Mouse (Mus musculus) skeletal muscle tissue, adult 2 months (tissue): ENCODE results near the gene Inafm2.

Experiments used
- DNase-seq: peaks from one replicate; pipeline ENCODE4 v3.0.0-alpha.2; 2012; ENCODE audit warnings: low read depth, low spot score

The Inafm2 gene

DNA sequence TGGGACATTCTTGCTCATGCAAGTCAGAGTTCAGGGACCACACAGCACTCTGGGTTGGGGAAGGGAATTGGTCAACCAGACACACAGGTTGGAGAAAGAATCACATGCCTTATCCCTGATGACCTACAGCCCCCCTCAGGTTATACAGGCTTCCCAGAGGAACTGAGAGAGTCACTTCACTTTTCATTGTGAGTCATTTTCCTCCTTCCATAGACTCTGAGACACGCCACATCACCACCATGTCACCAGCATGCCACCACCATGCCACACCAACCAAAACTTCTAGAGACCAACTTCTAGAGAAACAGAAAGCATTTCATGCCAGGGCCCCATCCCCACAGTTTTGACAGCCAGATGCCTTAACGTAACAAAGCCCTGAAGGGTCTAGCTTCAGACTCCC, 18.7 kb upstream of the Inafm2 start:
- DNase-seq: no peak

DNA sequence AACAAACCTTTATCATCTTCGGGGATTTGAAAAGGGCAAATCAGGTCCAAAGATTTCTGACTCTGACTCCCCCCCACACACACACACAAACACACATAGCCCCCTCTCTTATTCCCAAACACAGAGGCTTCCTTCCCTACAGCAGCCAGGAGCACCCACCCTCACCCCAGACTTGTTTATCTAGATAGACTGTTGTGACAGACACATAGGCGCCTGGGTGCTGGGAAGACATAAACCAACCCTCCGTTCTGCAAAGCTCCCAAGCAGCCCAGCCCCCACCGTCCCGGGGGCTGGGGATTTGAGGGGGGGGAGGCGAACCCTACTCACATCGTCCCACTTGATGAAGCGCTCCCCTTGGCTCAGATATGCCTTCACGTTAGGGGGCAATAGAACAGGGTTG, 17.6 kb upstream of the Inafm2 start:
- no peak for DNase-seq

DNA sequence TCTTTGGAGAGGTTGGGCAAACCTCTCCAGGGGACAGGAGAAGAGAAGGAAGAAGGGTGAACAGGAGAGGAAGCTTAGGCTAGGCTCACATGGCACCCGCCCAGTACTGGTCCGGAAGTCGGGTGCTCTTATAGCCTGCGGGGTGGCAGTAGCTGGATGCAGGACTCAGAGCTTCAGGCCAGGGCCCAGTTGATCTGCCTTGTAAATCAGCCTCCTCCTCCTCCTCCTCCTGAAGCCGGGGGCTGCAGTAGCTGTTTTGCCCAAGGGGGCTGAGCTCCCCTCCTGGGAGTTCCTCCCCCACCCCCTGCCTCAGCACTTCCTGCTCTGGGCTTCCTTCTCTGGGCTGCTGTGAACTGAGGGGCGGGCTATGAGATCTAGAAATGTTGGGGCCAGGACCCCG, 17.2 kb upstream of the Inafm2 start, which contains the start of gene Plcb2:
Gene Plcb2 (minus strand): TSS at position 102 of the 400 bp plus-strand sequence.
- no peak for DNase-seq

DNA sequence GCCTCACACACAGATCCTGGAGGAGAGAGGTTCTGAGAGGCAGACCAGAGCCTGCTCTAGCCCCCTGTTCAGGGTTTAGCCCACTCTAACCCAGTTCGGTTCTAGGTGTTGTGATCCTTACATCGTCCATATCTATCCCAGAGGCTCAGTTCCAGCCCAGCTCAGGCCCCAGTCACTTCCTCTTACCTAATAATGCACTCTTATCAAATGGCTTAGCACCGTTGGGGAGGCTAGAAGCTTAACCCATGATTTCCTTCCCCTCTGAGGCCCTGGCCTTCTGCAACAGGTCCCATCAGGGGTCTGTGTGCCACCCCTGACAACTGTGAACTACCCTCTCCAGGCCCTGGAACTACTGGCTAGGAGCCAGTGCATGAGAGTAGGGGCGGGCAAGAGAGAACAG, 16.4 kb upstream of the Inafm2 start:
- DNase-seq: no peak

DNA sequence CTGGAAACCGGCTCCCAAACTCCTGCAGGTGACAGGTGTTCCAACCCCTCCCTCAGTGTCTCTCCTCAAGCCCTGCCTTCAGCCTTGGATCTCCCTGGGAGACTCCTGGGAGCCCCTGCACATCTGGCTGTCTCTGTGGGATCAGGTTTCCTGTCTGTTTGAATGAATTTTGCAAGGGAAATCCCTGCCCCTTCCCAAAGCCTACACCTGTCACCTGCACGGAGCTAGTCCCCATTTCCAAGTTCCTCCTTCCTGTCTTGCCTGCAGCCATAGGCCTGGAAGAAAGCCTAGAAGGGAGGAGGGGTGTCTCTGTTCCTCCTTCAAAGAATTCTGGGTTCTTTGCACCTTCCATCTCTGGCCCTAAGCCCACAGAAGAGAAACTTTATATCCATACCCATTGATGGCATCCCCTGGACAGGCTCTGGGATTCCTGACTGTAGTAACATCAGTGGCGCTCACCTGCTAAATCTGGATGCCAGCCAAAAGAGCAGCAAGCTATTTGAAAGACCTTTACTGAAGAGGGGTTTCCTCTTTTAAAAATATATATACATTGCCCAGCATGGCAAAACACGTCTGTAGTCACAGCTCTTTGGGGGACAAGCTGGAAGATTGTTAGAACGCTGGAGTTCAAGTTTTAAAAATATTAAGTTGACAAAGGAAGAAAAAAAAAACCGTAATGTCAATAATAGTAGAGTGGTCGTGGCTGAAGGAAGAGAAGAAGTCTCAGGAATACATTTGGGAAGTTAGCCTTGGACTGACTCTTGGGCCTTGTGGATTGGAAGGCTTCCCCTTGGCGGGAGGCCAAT, 15.5 kb upstream of the Inafm2 start:
- DNase-seq: no peak

DNA sequence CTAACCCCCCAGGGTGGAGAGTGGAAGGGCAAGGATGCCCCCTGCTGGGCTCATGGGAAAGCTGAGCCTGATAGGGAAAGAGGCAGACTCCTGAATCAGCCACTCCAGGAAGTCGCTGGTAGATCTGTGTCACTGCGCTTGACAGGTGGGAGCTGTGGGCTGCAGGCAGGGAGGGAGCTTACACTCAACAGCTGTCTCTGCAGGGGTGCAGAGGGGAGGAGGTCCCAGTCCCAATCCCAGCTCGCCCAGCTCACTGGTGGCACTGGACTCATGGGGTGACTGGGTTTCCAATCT, 15.0 kb upstream of the Inafm2 start:
- DNase-seq: peak; percentile 60

DNA sequence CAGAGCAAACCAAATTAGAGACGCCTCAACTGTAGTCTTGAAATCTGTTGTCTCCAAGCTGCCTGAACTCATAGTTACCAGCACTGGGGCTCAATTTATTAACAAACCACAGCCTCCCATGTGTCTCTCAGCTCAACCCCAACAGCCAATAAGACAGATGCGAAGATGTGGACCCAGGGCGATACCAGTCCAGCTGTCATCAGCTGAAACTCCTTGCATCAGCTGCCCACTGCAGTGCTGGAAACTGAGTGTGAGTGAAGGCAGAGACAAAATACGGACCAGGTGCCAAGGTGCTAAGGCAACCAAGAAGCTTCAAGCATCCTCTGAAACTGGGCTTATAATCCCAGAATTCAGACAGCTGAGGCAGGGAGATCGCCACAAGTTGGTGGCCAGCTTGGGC, 13.6 kb upstream of the Inafm2 start:
- DNase-seq: no peak

DNA sequence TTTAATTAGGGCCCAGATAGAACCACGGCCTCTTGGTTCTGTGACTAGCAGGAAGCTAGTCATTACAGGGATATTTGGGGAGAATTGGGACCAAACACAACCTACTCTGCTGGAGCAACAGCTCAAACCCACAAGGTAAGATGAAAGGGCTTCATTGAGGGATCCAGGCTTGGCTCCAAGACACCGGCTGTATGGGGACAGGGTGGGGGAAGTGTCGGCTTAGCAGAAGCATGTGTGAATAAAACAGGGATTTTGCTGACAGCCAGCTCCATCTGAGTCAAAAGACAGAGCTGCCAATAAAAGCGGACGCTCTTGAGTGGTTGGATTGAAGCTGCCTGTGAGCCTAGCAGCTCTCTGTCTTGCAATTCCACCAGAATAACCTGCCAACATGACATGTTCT, 12.2 kb upstream of the Inafm2 start:
- DNase-seq: no peak

DNA sequence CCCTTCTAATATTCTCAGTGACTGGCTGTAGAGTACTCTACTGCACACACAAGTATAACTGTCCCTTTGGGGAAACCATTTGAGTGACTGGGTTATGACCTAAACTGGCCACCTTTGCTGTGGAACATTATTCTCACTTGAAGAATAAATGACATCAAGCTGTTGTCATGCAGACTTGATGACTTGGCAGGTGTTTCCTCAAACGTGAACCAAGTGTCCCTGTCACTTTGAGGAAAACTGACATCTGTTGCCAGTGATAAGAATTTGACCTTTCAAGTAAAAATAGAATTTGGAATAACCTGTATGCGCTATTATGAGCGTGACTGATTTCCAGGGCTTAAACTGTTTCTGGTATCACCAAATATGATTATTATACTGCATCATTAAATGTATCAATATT, 5.2 kb upstream of the Inafm2 start:
- DNase-seq: no peak

DNA sequence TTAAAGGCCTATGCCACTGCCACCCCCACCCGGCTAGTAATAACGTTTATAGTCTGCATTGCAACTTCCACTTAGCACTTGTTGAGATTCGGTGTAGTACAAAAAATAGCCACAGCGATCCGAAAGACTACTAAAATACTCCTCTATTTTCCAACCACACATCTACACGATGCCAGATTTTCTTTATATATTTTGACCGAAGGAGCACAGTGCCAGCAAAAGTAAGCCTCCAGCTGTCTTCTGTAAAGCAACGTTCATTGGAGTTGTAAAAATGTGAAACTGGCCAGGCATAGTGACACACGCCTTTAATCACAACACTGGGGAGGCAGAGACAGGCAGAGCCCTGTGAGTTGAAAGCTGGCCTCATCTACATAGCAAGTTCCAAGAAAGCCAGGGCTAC, 4.4 kb upstream of the Inafm2 start:
- DNase-seq: no peak

DNA sequence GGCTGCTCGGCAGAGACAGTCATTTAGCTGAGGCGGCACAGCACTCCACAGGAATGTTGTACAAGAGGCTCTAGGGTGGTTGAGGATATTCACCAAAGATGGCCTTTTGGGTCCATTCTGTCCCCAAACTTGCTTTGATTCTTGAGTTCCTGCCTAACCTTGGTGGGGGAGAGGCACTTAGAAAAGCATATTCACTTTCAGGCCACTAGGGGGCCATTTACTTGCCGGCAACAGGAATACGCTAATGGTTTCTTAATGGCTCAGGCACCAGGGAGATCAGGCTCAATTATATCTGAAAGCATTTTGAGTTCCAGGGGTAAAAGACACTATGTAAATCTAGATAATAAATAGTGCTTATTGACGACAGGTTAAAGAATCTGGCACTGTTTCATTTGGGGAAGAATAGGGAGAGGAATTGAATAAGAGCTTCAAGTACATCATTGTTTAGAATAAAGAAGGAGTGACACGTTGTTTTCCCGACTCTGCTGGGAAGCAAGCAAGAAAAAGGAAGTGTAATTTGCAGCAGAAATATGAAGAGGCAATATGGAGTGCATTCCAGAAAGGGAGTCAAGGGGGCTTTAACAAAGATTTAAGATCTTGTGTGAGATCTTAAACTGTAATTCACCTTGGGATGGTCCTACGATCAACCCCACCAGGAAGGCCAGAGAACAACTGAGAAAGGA, 2.2 kb upstream of the Inafm2 start:
- peak; percentile 53 for DNase-seq

DNA sequence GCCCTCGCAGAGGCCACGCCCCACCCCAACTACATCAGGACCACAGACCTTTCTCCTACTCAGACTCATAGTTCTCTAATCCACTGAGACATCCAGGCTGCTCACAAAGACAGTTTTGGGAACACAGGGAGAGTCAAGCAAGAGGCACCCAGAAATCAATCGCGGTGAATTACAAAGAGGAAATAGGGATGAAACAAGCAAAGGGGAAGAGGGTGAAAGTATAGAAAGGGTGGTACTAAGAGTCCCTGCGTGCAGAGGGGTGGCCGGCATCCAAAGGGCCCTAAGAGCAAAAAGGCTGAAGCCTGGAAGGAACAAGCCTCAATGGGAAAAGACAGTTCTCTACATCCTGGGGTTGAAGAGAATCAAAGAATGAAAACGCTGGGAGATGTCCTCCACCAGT, 937 bp upstream of the Inafm2 start:
- DNase-seq: no peak

DNA sequence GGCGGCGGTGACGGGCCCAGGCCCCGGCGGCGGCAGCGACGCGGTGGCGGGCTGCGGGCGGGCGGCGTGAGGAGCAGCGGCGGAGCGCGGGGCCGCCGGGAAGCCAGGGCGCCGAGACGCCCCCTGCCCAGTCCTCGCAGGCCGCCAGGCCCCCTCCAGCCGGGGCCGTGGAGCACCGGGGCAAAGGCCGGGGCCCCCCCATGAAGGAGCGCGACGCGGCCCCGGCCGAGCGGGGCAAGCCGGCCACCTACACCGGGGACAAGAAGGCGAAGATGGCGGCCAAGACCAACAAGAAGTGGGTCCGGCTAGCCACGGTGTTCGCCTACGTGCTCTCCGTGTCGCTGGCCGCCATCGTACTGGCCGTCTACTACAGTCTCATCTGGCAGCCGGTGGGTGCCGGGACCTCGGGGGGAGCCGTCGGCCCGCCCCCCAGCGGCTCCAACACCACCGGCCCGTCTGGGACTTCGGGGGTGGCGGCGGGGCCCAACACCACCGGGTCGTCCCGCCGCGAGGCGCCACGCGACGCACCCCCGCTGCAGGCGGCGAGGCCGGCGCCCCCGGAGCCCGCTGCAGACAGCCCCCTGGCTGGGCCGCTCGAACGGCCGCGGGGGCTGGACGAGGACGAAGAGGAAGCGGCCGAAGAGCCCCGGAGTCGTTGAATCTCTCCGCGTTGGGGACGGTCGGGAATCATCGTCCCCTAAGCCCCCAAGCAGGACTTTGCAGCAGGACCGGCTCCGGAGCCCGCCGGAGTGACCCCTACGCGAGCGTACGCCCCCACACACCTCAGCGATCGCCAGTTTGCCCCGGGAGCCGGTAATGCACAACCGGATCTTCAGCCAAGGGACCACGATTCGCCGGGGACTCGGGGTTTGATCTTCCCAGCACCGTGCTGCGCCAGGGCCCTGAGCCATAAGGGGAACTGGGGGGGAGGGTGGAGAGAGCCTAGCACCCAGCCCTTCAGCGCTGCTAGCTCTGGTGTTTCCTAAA, 650 bp downstream of the Inafm2 start:
- DNase-seq: no peak

DNA sequence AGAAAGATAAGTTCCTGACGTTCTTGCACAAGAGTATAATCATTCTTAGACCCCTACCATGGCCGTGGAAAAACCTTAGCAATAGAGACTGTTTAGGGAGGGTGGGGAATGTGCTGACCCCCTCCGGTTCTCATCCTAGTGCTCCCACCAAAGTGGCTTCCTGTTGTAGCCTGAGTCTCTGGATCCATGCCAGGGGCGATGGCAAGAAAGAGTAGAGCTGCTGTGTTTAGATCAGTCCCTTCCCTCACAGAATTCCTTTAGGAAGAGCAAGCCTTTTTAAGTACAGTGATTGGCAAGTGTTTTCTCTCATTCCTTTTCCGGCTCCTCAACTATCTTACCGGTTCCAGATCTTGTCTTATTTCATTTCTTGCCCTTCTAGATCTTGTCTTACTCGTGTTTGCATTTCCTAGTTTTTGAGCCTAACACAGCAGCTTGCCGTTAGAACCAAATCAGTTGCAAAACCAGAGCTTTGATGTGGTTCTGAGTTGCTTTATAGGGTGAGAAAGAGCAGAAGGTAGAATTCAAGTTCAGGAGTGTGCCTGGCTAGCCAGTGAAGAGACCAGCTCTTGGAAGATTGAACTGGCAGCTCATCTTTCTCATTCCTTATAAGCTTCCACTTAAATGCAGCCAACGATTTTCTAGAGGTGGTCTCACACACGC, 1.9 kb downstream of the Inafm2 start:
- DNase-seq: no peak

DNA sequence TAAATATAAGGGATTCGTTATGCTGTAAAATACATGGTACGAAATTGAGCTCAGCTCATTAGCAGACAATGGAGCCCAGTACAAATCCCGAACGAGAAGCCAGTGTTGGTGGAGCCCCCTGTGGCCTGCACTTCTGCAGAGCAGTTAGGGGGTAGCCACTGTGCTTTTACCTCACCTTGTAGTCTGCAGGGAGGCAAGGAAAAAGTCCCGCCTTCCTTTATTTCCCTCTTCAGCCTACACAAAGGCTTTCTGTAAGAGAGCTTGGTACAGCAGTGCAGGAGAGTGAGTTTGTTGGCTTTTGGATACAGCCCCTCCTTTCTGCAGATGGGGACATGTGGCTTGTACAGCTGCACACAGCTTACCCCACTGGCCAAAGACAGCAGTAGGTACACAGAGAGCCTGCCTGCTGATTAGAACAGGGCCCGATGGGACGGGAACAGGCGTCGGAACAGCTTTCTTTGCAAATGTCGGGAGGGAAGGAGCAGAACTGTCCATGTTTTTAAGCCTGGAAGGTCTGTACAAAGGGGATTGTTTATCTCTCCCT, 3.9 kb downstream of the Inafm2 start:
- DNase-seq: no peak

DNA sequence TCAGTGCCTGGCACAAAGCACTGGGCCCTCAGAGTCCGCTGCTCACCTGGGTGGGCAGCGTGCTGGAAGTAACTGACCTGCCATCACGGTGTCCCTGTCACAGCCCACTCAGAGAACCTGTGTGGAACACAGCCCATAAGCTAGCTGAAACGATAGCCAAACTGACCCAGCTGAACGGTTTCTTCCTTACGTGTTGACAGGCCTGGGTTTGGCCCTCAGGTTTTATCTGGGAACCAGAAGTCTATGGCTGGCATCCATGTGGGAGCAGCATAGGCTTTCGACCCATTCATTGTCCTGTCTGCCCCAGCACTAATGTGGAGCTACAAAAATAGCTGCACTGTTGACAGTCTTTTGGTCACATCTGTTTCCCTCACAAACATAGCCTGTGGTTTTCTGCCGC, 4.9 kb downstream of the Inafm2 start:
- no peak for DNase-seq

DNA sequence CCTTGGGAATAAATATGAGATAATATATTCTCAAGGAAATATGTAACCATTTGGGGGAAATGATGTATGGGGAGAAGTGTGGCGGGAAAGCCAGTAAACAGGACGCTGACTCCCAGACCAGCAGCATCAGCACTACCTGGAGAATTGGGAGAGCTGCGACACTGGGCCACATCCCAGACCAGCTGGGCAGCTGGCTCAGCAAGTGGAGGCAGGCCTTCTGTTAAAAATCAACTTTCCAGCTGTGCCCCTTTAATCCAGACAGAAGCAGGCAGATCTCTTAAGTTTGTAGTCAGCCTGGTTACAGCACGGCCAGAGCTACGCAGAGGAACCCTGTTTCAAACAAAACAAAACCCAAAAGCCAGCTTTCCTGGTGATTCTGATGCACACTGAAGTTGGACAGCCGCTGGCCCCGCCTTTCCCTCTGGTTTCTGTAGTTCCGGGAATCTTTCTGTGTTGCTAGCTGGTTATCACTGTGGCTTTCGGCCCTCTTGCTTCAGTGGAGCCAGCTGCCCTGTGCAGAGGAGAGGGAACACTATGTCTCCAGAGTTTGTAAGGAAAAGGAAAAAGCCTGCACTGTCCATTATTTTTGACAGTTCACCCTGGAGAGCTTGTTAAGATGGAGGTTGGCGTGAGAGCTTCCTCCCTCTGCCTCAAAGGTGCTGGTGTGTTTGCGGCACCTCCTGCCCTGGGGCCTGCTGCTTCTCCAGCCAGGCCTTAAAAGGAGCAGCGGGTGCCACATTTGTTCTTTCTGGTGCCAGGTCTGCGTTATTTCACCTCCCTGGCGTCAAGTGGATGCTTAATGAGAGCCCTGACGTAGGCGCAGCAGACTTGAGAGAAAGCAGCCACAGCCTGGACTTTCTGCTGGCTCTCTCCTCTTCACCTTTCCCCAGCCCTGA, 6.6 kb downstream of the Inafm2 start:
- DNase-seq: no peak

DNA sequence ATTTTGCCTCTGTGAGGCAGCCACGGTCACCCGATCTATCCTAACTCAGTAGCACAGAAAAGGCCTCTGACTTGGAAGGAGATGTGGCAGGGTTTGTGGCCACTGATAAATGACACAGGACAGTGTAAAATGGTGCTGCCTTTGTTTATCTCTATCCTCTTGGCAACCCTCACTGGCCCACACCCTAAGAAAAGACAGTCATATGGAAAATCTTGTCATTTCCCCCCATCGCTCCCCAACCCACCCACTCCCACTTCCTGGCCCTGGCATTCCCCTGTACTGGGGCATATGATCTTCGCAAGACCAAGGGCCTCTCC, 7.2 kb downstream of the Inafm2 start:
- no peak for DNase-seq

DNA sequence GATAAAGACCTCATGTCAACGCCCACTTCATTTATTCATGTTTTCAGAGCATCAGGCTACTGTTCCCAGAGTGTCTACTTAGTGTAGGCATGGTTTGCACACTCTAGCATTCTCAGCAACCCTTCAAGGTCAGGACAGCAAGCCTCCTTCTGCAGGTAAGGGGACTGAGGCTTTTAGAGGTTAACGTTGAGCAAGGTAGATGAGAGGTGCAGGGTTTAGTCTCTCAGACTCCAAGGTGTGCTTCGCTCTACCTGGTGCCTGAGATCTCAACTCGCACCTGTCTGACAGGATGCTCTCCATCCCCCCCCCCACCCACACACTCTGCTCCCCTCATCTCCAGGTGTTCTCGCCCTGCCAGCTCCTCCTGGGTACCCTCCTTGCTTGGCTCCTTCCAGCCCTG, 8.6 kb downstream of the Inafm2 start:
- DNase-seq: no peak

DNA sequence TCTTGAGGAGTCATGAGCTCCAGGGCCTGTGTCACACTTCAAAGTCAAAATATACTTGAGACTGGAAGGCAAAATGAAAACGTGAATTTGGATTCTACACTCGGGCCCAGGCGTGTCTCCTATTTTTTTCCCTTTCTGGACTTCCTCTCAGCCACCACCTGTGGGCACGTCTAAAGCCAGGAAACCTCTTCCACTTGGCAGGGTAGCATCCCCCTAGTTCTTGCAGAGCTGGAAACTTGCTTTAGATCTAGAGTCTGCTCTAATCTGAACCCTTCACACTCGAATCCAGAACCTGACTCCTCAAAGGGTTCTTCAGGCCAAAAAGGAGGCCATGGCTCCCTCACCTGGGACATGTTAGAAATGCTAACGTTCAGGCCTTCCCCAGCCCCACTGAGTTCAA, 9.8 kb downstream of the Inafm2 start:
- DNase-seq: no peak

DNA sequence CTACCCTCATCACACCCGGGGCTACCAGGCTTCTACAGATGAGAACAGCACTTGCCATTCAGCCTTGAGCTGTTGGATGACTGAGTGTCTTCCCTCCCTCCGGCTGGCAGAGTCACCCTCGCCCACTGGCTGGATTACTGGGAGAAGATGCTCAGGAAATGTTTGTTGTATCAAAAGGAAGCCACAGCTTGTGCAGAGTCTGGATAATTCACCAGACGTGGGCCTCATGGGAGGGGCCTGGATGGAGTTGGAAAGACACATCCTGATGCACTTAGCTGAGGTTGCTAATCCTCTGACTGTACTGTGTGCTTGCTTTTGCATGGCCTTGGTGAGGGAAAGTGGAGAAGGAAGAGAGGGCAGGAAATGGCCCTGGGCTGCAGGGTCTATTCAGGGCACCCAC, 10.5 kb downstream of the Inafm2 start:
- no peak for DNase-seq
